Mouse (Mus musculus) layer of hippocampus, adult 2 months (tissue): Measurements from ENCODE around the gene Src. TPM values are rescaled to one million over a fixed set of nuclear protein-coding genes. Genes with fewer than 3 reads are reported as not detected.

Source experiments
- DNase-seq, 2 experiments: peaks; one replicate each; pipeline ENCODE4 v3.0.0; 2022; ENCODE audit warnings: low spot score in 2 of 2
- H3K27ac ChIP-seq: fragments of 200-600 bp; 2 replicates; pipeline ENCODE4 v1.8.1; 2022
- H3K4me3 ChIP-seq: fragments of 200-600 bp; 2 replicates; pipeline ENCODE4 v1.8.1; 2022; ENCODE audit warnings: mild to moderate bottlenecking
- CTCF ChIP-seq: fragments of 200-600 bp; conservative IDR thresholded peaks from 2 replicates; pipeline ENCODE4 v1.8.1; 2022; ENCODE audit warnings: antibody characterized with exemption, mild to moderate bottlenecking, moderate library complexity
- total RNA-seq, 2 experiments: library from RNA; stranded (reverse); gene quantifications; 2 replicates each; pipeline ENCODE4 v1.2.3; 2021

The Src gene
- total RNA-seq, 2 experiments from 2014 or later = 150 to 156 TPM

GRCm38 (mm10) chr2:157395960-157396359, 22.3 kb upstream of the Src start:
- no peak for DNase-seq
- no peak for TF ChIP-seq CTCF
- Histone ChIP-seq H3K4me3 (no peak overlapping the region), H3K27ac (peak overlapping the region; percentile 67)

GRCm38 (mm10) chr2:157397376-157397775, 20.9 kb upstream of the Src start:
- TF ChIP-seq CTCF = no peak

GRCm38 (mm10) chr2:157398539-157398938, 19.7 kb upstream of the Src start:
- peak; percentile 59 for TF ChIP-seq CTCF
- Histone ChIP-seq H3K4me3 (no peak overlapping the region), H3K27ac (no peak overlapping the region)
- DNase-seq = no peak

More at GRCm38 (mm10) chr2:157397376-157397775, 20.9 kb upstream of the Src start:
- H3K4me3 ChIP-seq = no peak overlapping the region
- no peak for DNase-seq
- no peak overlapping the region for H3K27ac ChIP-seq

- no peak overlapping the region for H3K27ac ChIP-seq
- no peak overlapping the region for H3K4me3 ChIP-seq
- TF ChIP-seq CTCF = no peak
- DNase-seq = no peak
These were observed 18.4 kb upstream of the Src start for GRCm38 (mm10) chr2:157399797-157400196.

- no peak for TF ChIP-seq CTCF
- Histone ChIP-seq H3K4me3 (no peak overlapping the region), H3K27ac (no peak overlapping the region)
- DNase-seq = no peak
These were observed 17.8 kb upstream of the Src start for GRCm38 (mm10) chr2:157400491-157400890.

- H3K27ac ChIP-seq = no peak overlapping the region
- no peak overlapping the region for H3K4me3 ChIP-seq
- no peak for DNase-seq
- TF ChIP-seq CTCF = no peak
These were observed 17.0 kb upstream of the Src start for GRCm38 (mm10) chr2:157401261-157401660.

GRCm38 (mm10) chr2:157407596-157407995, 10.6 kb upstream of the Src start:
- Histone ChIP-seq H3K4me3 (no peak overlapping the region), H3K27ac (0 out of 2 replicates have a peak overlapping the region, but pooled peaks have one; percentile 25)
- TF ChIP-seq CTCF = no peak
- no peak for DNase-seq

GRCm38 (mm10) chr2:157409793-157410533, 8.3 kb upstream of the Src start:
- Histone ChIP-seq H3K4me3 (no peak overlapping the region), H3K27ac (peak overlapping the region; percentile 85)
- peak; percentile 77 to 84 for DNase-seq
- TF ChIP-seq CTCF = peak; percentile 34

- DNase-seq = no peak
- no peak for TF ChIP-seq CTCF
- Histone ChIP-seq H3K4me3 (no peak overlapping the region), H3K27ac (peak overlapping the region; percentile 85)
These were observed 7.0 kb upstream of the Src start for GRCm38 (mm10) chr2:157411151-157411693.

- DNase-seq = no peak
- no peak overlapping the region for H3K4me3 ChIP-seq
- TF ChIP-seq CTCF = no peak
- no peak overlapping the region for H3K27ac ChIP-seq
These were observed 5.7 kb upstream of the Src start for GRCm38 (mm10) chr2:157412497-157412896.

GRCm38 (mm10) chr2:157417229-157417628, 1.0 kb upstream of the Src start:
- DNase-seq = no peak
- Histone ChIP-seq H3K27ac (no peak overlapping the region), H3K4me3 (no peak overlapping the region)
- TF ChIP-seq CTCF = no peak

GRCm38 (mm10) chr2:157418609-157419071, 396 bp downstream of the Src start:
- H3K4me3 ChIP-seq = no peak overlapping the region
- no peak overlapping the region for H3K27ac ChIP-seq
- TF ChIP-seq CTCF = no peak
- no peak for DNase-seq

GRCm38 (mm10) chr2:157419506-157419905, 1.3 kb downstream of the Src start:
- no peak for TF ChIP-seq CTCF
- no peak overlapping the region for H3K27ac ChIP-seq
- DNase-seq = no peak
- no peak overlapping the region for H3K4me3 ChIP-seq

- Histone ChIP-seq H3K27ac (no peak overlapping the region), H3K4me3 (no peak overlapping the region)
- TF ChIP-seq CTCF = no peak
- DNase-seq = no peak
These were observed 2.2 kb downstream of the Src start for GRCm38 (mm10) chr2:157420404-157420803.
